Mouse (Mus musculus) lung, postnatal 0 days (tissue): ENCODE measurements around the gene Yif1b.

Experiments used
- CTCF ChIP-seq: IDR thresholded peaks from 2 replicates; pipeline ENCODE4 v1.5.1; 2016; ENCODE audit warnings: antibody characterized with exemption, mild to moderate bottlenecking
- EP300 ChIP-seq: IDR thresholded peaks from 2 replicates; pipeline ENCODE4 v1.6.1; 2016; ENCODE audit warnings: antibody characterized with exemption, mild to moderate bottlenecking, control low read depth

GRCm38 (mm10) chr7:29292458-29293098, 54.4 kb downstream of the Yif1b start:
- no peak for TF ChIP-seq EP300
- TF ChIP-seq CTCF: 0 out of 2 replicates have a peak, but pooled peaks have one; percentile 15
